Mouse (Mus musculus) ES-Bruce4 (cell line): ENCODE results near the gene Erh.

ENCODE experiments used
- CTCF ChIP-seq: IDR thresholded peaks from one replicate; pipeline ENCODE4 v1.8.1; 2011; ENCODE audit warnings: low read depth, low read length
- POLR2A ChIP-seq: IDR thresholded peaks from one replicate; pipeline ENCODE4 v1.8.1; 2011; ENCODE audit warnings: low read length; ENCODE audit not compliant: insufficient read depth

- TF ChIP-seq POLR2A (no peak), CTCF (no peak)
Observed at GRCm38 (mm10) chr12:80658661-80659060, 14.5 kb upstream of the Erh start.
